Mouse (Mus musculus) CH12.LX (cell line): ENCODE measurements around the gene Stoml2. TPM values are rescaled to one million over a fixed set of nuclear protein-coding genes. Genes with fewer than 3 reads are reported as not detected.

Experiments used
- DNase-seq: peaks from one replicate; pipeline ENCODE4 v3.0.0-alpha.2; 2013; ENCODE audit errors: extremely low read depth
- H3K27ac ChIP-seq: 2 replicates; pipeline ENCODE4 v1.5.1; 2012; ENCODE audit warnings: low read depth, mild to moderate bottlenecking, control low read depth, moderate library complexity; ENCODE audit not compliant: insufficient read depth
- H3K27me3 ChIP-seq: replicated peaks from 2 replicates; pipeline ENCODE3; 2012; ENCODE audit warnings: inconsistent platforms
- H3K36me3 ChIP-seq, 2 experiments: replicated peaks in 1 of 2; 2 replicates each; pipeline versions ENCODE3 to v1.6.1; 2012; ENCODE audit warnings: inconsistent platforms in 1 of 2, low read length in 1 of 2, mild to moderate bottlenecking in 1 of 2, mixed read lengths in 1 of 2, moderate library complexity in 1 of 2; ENCODE audit not compliant: control insufficient read depth in 1 of 2, insufficient read depth in 1 of 2
- H3K4me1 ChIP-seq, 2 experiments: 2 replicates each; pipeline ENCODE4 v1.6.1; 2012; ENCODE audit warnings: inconsistent platforms in 1 of 2, moderate library complexity in 1 of 2; ENCODE audit not compliant: insufficient read depth in 2 of 2, control insufficient read depth in 1 of 2
- H3K4me2 ChIP-seq: 2 replicates; pipeline ENCODE4 v1.6.1; 2012; ENCODE audit warnings: low read depth, mild to moderate bottlenecking, control low read depth; ENCODE audit not compliant: poor library complexity, insufficient read depth, severe bottlenecking
- H3K4me3 ChIP-seq, 3 experiments: fragments of 150-350 bp in 1 of 3; sonication (generic) in 1 of 3; replicated peaks in 1 of 3; 2 replicates each; pipeline versions ENCODE3 to v1.5.1; 2011 to 2012; ENCODE audit warnings: low read depth in 2 of 3, low read length in 2 of 3, mild to moderate bottlenecking in 2 of 3, moderate library complexity in 2 of 3, control low read depth in 1 of 3, improper control_type of control experiment in 1 of 3, inconsistent platforms in 1 of 3, mixed read lengths in 1 of 3; ENCODE audit not compliant: poor library complexity in 1 of 3
- H3K79me2 ChIP-seq: replicated peaks from 2 replicates; pipeline ENCODE4 v1.6.1; 2012; ENCODE audit warnings: mild to moderate bottlenecking, moderate library complexity; ENCODE audit not compliant: control insufficient read depth, poor library complexity, insufficient read depth, severe bottlenecking; ENCODE audit errors: extremely low read depth
- H3K9ac ChIP-seq: 2 replicates; pipeline ENCODE4 v1.6.1; 2012; ENCODE audit warnings: low read depth, mild to moderate bottlenecking, control low read depth, moderate library complexity; ENCODE audit not compliant: insufficient read depth
- H3K9me3 ChIP-seq: replicated peaks from 2 replicates; pipeline ENCODE3; 2012; ENCODE audit warnings: low read length, inconsistent platforms, mixed read lengths
- CHD2 ChIP-seq: IDR thresholded peaks from 2 replicates; pipeline ENCODE4 v1.6.1; 2011; ENCODE audit warnings: low read length, improper control_type of control experiment
- ELF1 ChIP-seq: IDR thresholded peaks from 2 replicates; pipeline ENCODE4 v1.6.1; 2014; ENCODE audit warnings: low read depth, mild to moderate bottlenecking, inconsistent platforms, low read length, improper control_type of control experiment
- ETS1 ChIP-seq: conservative IDR thresholded peaks from 2 replicates; pipeline ENCODE4 v1.6.1; 2012; ENCODE audit warnings: low read depth, mild to moderate bottlenecking, inconsistent platforms, low read length, improper control_type of control experiment, moderate library complexity
- GABPA ChIP-seq: IDR thresholded peaks from 2 replicates; pipeline ENCODE4 v1.6.1; 2012; ENCODE audit warnings: low read depth, low read length, improper control_type of control experiment, inconsistent platforms; ENCODE audit not compliant: insufficient replicate concordance
- HCFC1 ChIP-seq: IDR thresholded peaks from 2 replicates; pipeline ENCODE4 v1.6.1; 2012; ENCODE audit warnings: low read depth, mild to moderate bottlenecking, inconsistent platforms, low read length, improper control_type of control experiment
- IRF4 ChIP-seq: IDR thresholded peaks from 2 replicates; pipeline ENCODE4 v1.6.1; 2014; ENCODE audit warnings: low read depth, mild to moderate bottlenecking, inconsistent platforms, low read length, improper control_type of control experiment
- JUN ChIP-seq: IDR thresholded peaks from 2 replicates; pipeline ENCODE4 v1.6.1; 2011; ENCODE audit warnings: low read depth, mild to moderate bottlenecking, low read length, improper control_type of control experiment, moderate library complexity; ENCODE audit not compliant: insufficient read depth
- JUND ChIP-seq: conservative IDR thresholded peaks from 2 replicates; pipeline ENCODE4 v1.6.1; 2011; ENCODE audit warnings: low read depth, low read length, improper control_type of control experiment
- KAT2A ChIP-seq: IDR thresholded peaks from 2 replicates; pipeline ENCODE4 v1.6.1; 2012; ENCODE audit warnings: low read length, improper control_type of control experiment, inconsistent platforms; ENCODE audit not compliant: insufficient replicate concordance
- MAFK ChIP-seq: IDR thresholded peaks from 2 replicates; pipeline ENCODE4 v1.6.1; 2011; ENCODE audit warnings: low read length, improper control_type of control experiment; ENCODE audit not compliant: insufficient replicate concordance
- MAX ChIP-seq: IDR thresholded peaks from 2 replicates; pipeline ENCODE4 v1.6.1; 2011; ENCODE audit warnings: low read length, improper control_type of control experiment
- MAZ ChIP-seq: IDR thresholded peaks from 2 replicates; pipeline ENCODE4 v1.6.1; 2012; ENCODE audit warnings: low read depth, mild to moderate bottlenecking, inconsistent platforms, low read length, improper control_type of control experiment, moderate library complexity
- MEF2A ChIP-seq: IDR thresholded peaks from 2 replicates; pipeline ENCODE4 v1.6.1; 2014; ENCODE audit warnings: low read depth, mild to moderate bottlenecking, inconsistent platforms, low read length, improper control_type of control experiment, borderline replicate concordance
- MXI1 ChIP-seq: IDR thresholded peaks from 2 replicates; pipeline ENCODE4 v1.6.1; 2011; ENCODE audit warnings: mild to moderate bottlenecking, low read depth, low read length, improper control_type of control experiment
- MYC ChIP-seq: IDR thresholded peaks from 2 replicates; pipeline ENCODE4 v1.6.1; 2011; ENCODE audit warnings: low read depth, mild to moderate bottlenecking, improper control_type of control experiment, low read length
- PAX5 ChIP-seq: IDR thresholded peaks from 2 replicates; pipeline ENCODE4 v1.6.1; 2012; ENCODE audit warnings: low read length, inconsistent platforms, mixed read lengths
- RAD21 ChIP-seq: IDR thresholded peaks from 2 replicates; pipeline ENCODE4 v1.6.1; 2011; ENCODE audit warnings: low read depth, mild to moderate bottlenecking, low read length, improper control_type of control experiment, moderate library complexity
- SIN3A ChIP-seq: IDR thresholded peaks from 2 replicates; pipeline ENCODE4 v1.6.1; 2012; ENCODE audit warnings: low read length, improper control_type of control experiment, inconsistent platforms
- SMC3 ChIP-seq: IDR thresholded peaks from 2 replicates; pipeline ENCODE4 v1.6.1; 2011; ENCODE audit warnings: low read depth, low read length, improper control_type of control experiment
- TBP ChIP-seq: conservative IDR thresholded peaks from 2 replicates; pipeline ENCODE4 v1.6.1; 2011; ENCODE audit warnings: low read depth, low read length, improper control_type of control experiment
- TCF12 ChIP-seq: IDR thresholded peaks from 2 replicates; pipeline ENCODE4 v1.6.1; 2014; ENCODE audit warnings: low read depth, mild to moderate bottlenecking, inconsistent platforms, low read length, improper control_type of control experiment
- USF1 ChIP-seq: IDR thresholded peaks from 2 replicates; pipeline ENCODE4 v1.6.1; 2014; ENCODE audit warnings: low read depth, mild to moderate bottlenecking, inconsistent platforms, low read length, improper control_type of control experiment
- USF2 ChIP-seq: conservative IDR thresholded peaks from 2 replicates; pipeline ENCODE4 v1.6.1; 2011; ENCODE audit warnings: low read depth, low read length, improper control_type of control experiment
- ZC3H11A ChIP-seq: IDR thresholded peaks from 2 replicates; pipeline ENCODE4 v1.6.1; 2012; ENCODE audit warnings: low read depth, mild to moderate bottlenecking, inconsistent platforms, low read length, improper control_type of control experiment
- ZKSCAN1 ChIP-seq: IDR thresholded peaks from 2 replicates; pipeline ENCODE4 v1.6.1; 2012; ENCODE audit warnings: low read depth, inconsistent platforms, low read length, improper control_type of control experiment, borderline replicate concordance
- ZMIZ1 ChIP-seq: IDR thresholded peaks from 2 replicates; pipeline ENCODE4 v1.6.1; 2012; ENCODE audit warnings: low read depth, mild to moderate bottlenecking, inconsistent platforms, low read length, improper control_type of control experiment
- ZNF384 ChIP-seq: IDR thresholded peaks from 2 replicates; pipeline ENCODE4 v1.6.1; 2012; ENCODE audit warnings: low read depth, low read length, improper control_type of control experiment, inconsistent platforms
- dilution Hi-C: fragments of 300-500 bp; cut with MboI; formaldehyde crosslinking; loops from 2 replicates; pipeline ENCODE4 v1.14.3; 2020; ENCODE audit warnings: low sequenced_read_pairs; ENCODE audit not compliant: extremely low pct_unique_long_range_greater_than_20kb, extremely low pct_ligation_motif_present
- in situ Hi-C: fragments of 300-500 bp; cut with MboI; formaldehyde crosslinking; loops from 3 replicates; pipeline ENCODE4 v1.14.3; 2019; ENCODE audit warnings: low sequenced_read_pairs, low pct_ligation_motif_present, low pct_unique_long_range_greater_than_20kb, mixed read lengths
- polyA plus RNA-seq: library from polyadenylated mRNA; unstranded; fragments of >175 nt; gene quantifications from 2 replicates; pipeline ENCODE4 v1.2.1, GENCODE M21; 2012; ENCODE audit warnings: low read depth; ENCODE audit not compliant: insufficient read length
- total RNA-seq, 2 experiments: library from RNA; depleted of rRNA; stranded (reverse); fragments of 300-350 nt in 1 of 2; fragments of >200 nt in 1 of 2; gene quantifications; 2 replicates each; pipeline ENCODE4 v1.2.3; 2012 to 2014

The Stoml2 gene
- total and polyA plus RNA-seq, 3 experiments, result 293 to 330 (median 296) TPM

DNA sequence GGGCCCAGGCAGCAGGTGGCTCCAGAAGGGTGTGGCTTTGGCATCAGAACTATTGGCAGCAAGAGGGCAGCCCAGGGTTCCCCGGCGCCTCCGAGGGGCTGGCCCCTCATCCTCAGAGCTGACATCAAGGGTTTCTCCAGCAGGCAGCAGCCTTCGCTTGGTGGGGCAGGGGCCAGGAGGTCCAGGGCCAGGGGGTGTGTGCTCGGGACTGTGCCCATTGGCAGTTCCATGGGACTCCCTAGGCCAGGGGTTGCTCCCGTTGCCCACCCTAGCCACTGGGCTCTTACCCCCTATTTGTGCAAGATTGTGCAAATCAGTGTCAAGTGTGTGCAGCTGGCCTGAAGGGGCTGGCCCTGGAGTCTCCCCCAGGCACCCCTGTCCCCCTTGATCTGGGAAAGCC is 4.3 kb upstream of the Stoml2 start:
- Histone ChIP-seq H3K79me2 (peaks cover 2% of the 10 kb centered on the region; the same call in 1 of the 2 replicates), H3K9me3 (no peaks in the 10 kb centered on the region), H3K27me3 (no peaks in the 10 kb centered on the region), H3K4me3 (no peak overlapping the region), H3K27ac (no peak overlapping the region), H3K4me2 (no peak overlapping the region), H3K4me1 (peaks cover 10 to 48% of the 10 kb centered on the region in 2 experiments), H3K36me3 (peaks cover 5 to 43% of the 10 kb centered on the region in 2 experiments), H3K9ac (no peak overlapping the region)
- in situ Hi-C loops (no loop called here), dilution Hi-C loops (no loop called here)
- no peak for DNase-seq
- no peak for TF ChIP-seq ETS1
- TF ChIP-seq ZC3H11A, result no peak
- TF ChIP-seq IRF4, result no peak
- no peak for TF ChIP-seq MAFK
- TF ChIP-seq ZNF384, result no peak
- TF ChIP-seq ELF1, result no peak
- TF ChIP-seq SMC3, result no peak
- no peak for TF ChIP-seq JUND
- no peak for TF ChIP-seq MAX
- TF ChIP-seq ZMIZ1, result no peak
- TF ChIP-seq ZKSCAN1, result no peak
- no peak for TF ChIP-seq USF1
- no peak for TF ChIP-seq MYC

- peaks cover 14 to 62% of the 10 kb centered on the region in 2 experiments for H3K36me3 ChIP-seq
- no peaks in the 10 kb centered on the region for H3K9me3 ChIP-seq
- peaks cover 11% of the 10 kb centered on the region for H3K79me2 ChIP-seq
- dilution Hi-C loops (no loop called here), in situ Hi-C loops (no loop called here)
- H3K4me3 ChIP-seq, result no peak overlapping the region
- H3K27ac ChIP-seq, result no peak overlapping the region
- H3K4me1 ChIP-seq, result peaks cover 8 to 45% of the 10 kb centered on the region in 2 experiments; a peak in 3 of 4 replicates
- no peak for DNase-seq
- H3K27me3 ChIP-seq, result no peaks in the 10 kb centered on the region
- TF ChIP-seq KAT2A (no peak), USF2 (no peak), MAZ (no peak), CHD2 (no peak), MAX (no peak), TBP (no peak), SIN3A (no peak), MAFK (no peak), JUN (no peak), PAX5 (no peak), MXI1 (no peak), ZMIZ1 (no peak), MEF2A (no peak), RAD21 (no peak), TCF12 (no peak), GABPA (no peak), HCFC1 (no peak)
- H3K9ac ChIP-seq, result no peak overlapping the region
- no peak overlapping the region for H3K4me2 ChIP-seq
Observed at GRCm38 (mm10) chr4:43033481-43033880, 2.0 kb upstream of the Stoml2 start.
